Mouse (Mus musculus): ENCODE measurements around the gene Il7r. TPM values are rescaled to one million over a fixed set of nuclear protein-coding genes. Genes with fewer than 3 reads are reported as not detected.

The Il7r gene
- 0.06 and 0.19 TPM in 2 replicates for polyA plus RNA-seq (2012; rRNA removed)

GRCm38 (mm10) chr15:9530076-9530475 lies at the start of gene Il7r:
Gene Il7r, minus strand, starts transcription at chr15:9530176.

Other genes with a start within 250 kb of the Il7r start
- gene Ugt3a2, start 194.6 kb downstream of the Il7r start, polyA plus RNA-seq (2012; rRNA removed): not detected in 2 replicates
- gene Capsl, start 94.1 kb downstream of the Il7r start, polyA plus RNA-seq (2012; rRNA removed): 1.3 and 1.5 TPM in 2 replicates
- 0.91 and 0.93 TPM in 2 replicates for gene Spef2, start 218.7 kb upstream of the Il7r start, polyA plus RNA-seq (2012; rRNA removed)